Mouse (Mus musculus): ENCODE results near the gene Gls2.
"Not testable (repeated sequence)": the region's sequence is repeated elsewhere in the genome, so short reads cannot be mapped to it uniquely, and the experiment has no call there.

Gls2 gene

DNA sequence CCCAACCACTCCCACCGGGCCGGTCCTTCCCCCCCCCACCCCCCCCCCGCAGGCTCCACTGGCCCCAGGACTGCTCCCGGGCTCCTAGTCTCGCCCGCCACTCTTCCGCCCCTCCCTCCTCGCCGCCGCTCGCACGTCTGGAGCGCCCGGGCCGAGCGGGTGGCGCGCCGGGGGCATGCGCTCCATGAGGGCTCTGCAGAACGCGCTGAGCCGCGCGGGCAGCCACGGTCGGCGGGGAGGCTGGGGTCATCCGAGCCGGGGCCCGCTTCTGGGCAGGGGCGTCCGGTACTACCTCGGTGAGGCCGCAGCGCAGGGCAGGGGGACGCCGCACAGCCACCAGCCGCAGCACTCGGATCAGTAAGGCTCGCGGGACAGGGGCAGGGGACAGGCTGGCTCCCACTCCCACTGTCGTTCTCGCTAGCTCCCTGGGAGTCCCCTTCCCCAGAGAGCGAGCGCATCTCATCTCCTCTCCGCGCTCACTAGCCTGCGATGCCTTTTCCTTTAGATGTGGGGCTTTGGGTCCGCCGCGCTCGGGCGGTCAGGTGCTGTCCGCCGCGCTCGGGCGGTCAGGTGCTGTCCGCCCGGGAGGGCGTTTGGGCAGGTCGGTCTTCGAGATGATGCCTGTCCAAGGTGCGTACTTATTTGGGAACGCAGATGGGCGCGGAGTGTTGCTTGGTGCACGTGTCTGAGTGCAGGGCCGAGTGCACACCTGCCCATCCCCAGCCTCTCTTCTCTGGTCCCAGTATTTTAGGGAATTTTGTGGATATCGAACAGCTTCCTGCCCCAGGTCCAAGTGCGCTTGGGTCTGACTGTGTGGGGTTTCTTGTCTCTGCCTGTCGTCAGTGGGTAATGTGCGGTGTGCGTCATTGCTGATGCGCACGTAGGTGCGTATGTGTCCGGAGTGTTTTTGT lies 549 bp downstream of the Gls2 start:
- no peak for DNase-seq

DNA sequence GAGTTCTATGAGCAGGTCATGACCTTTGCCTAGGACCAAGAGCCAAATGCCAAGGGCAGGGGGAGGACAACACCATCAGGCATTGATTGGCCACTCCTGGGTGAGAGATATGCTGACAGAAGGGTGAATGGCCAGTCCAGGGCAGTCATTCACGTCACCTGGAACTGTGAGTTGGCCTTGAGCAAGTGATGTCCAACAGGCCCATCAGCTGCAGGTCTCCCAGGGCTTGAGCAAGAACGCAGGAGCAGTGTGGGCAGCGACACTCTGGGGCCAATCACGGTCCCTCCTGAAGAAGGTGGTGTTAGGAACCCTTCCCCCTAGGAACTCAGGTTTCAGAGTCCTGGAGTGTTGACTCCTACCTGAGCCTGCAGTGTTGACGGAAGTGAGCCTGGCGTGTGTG lies 7.6 kb downstream of the Gls2 start:
- DNase-seq = no peak

DNA sequence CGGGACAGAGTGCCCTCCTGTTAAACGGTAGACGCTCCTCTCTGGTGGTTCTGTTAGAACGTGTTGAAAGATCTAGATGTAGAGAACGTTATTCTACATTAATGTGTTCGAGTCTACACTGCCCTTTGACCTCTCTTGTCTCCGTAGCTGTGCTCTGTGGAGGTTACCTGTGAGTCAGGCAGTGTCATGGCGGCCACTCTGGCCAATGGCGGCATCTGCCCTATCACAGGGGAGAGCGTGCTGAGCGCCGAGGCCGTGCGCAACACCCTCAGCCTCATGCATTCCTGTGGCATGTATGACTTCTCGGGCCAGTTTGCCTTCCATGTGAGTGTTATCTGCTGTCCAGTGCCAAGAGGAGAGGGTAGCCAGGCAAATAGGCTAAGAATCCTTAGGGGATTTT lies 10.7 kb downstream of the Gls2 start:
- no peak for DNase-seq

DNA sequence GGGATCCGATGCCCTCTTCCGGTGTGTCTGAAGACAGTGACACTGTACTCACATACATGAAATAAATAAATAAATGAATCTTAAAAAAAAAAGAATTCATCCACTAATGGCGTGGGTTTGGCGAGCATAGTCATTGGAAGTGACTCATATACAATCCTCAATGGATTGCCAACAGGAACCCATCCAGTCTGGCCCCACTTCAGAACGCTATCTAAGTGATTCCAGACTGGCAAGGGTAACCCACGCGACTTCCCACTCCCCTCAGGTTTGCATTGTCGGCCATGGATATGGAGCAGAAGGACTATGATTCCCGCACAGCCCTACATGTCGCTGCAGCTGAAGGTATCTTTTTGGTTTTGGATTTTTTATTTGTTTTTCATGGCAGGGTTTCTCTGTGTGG lies 14.1 kb downstream of the Gls2 start:
- no peak for DNase-seq

DNA sequence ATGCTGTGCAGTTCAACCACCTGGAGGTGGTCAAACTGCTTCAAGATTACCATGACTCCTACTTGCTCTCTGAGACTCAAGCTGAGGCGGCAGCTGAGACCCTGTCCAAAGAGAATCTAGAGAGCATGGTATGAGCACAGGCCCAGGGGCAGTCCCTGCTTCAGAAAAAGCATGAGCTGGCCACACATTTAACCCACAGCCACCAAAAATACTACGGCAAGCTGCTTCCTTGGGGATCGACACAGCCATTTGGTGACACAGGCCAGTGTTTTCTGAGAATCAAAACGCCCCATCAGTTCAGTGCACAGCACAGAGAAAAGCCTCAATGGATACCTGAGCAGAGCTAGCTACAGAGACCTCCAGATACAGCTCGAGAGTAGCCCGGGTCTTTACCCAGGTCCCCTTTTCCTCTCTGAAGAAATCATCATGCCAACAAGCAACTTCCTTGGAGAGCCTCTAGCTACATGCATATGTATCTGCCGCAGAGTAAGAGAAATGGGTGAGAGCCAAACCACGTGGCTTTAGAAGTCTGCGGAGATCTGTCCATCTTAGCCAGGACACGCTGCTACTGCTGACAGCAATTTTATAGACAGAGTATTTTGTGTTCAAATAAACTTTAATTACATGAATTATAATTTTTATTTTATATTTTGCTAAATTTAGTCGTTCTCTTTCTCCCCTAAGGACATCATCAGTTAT lies 15.2 kb downstream of the Gls2 start:
- no peak for DNase-seq

DNA sequence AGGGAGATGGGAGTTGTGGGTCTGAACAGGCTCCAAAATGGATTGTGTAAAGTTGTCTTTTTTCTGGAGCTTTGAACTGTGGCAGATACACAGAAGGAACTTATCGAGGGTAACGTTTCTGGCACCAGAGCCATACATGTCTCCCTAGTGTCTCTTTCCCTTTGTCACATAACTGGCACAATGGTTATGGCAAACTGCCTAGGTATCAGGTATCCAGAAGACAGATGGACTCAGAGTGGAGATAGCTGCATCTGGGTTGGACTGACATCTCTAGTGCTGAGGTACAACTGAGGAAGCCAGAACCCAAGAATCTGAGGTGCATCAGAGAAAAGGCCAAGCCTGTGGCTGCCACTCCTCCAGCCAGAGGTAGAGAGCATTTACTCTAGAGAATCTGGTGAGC lies 15.9 kb downstream of the Gls2 start:
- DNase-seq = no peak

DNA sequence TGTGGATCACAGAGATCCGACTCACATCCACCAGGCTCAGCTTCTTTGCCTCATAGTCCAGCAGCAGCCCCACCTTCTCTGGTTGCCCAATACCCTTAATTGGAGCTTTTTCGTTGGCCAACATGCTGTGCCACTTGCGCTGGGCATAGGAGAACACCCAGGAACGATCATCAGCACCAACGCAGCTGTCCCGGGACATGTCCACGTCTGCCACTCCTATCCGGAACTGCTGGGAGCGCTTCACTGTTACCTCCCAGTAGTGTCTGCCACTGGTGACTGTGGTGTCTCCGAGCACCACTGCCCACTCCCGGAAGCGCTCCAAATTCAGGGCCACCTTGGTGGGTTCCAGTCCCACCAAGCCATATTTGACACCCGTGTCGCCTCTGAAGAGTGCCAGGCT lies 16.7 kb downstream of the Gls2 start:
- DNase-seq = peak; percentile 14 to 28

DNA sequence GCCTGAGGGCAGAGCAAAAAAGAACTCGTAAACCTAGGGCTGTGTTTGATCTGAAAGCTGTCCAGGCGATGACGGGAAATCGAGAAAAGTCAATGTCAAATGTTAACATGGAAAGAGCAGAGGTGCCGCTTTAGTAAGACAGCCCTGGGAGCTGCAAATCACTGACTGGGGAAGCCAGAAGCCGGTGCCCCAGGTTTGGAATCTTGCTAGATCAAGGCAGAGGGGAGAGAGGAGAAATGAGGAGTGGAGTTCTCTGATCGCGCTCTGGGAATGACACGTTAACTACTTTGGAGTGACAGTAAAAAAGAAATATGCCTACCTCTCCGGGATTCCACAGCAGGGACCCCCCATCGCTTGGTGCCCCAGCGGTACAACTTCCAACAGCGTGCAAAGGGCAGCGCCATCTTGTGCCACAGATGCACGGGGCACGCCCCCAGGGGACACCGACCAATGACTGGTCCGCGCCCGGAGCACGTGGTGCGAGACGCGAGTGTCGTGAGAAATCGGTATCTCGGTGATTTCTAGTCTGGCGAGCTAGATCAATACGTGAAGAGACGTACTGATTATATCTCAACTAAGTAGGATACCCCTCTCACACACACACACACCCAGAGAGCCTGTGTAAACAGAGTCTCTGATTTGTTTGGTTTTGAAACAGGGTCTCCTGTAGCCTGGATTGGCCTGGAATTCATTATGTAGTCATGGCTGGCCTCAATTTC lies 17.3 kb downstream of the Gls2 start, which contains the start of gene Spryd4:
Spryd4 (minus strand) TSS at position 418 of the 719 bp plus-strand sequence.
- peak; percentile 85 to 88 for DNase-seq

DNA sequence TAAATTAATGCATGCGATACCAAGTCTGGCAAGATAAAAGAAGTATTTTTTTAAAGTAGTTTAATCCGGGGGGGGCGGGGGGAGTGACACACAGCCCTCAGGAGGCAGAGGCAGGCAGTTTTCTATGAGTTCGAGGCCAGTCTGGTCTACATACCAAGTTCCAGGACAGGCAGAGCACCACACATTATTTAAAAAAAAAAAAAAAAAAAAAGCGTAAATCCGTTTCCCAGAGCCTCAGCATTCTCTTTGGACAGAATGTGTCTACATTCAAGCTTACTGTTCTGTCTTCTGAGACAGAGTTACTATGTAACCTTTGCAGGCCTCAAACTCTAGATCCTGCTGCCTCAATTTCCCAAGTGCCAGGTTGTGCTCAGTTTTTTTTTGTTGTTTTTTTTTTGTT lies 17.9 kb downstream of the Gls2 start:
- no peak for DNase-seq

DNA sequence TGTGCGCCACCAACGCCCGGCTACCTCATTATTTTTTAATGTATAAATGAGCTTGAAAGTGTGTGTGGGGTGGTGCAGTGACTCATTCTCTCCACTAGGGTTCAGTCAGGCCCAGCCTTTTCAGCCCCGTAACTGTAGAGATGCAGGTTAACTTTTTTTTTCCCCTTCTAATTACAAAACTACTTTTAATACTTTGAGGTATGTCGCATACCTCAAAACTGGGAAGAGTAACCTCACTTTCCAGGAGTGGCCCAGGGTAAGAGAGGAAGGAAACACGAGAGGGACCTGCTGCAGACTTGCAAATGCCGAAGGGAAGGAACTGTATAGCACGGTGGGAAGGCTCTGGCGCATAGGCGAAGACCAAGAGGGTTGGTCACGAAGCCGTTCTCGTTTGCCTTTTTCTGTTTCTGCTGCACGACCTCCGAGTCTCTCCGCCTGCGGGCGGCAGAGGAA lies 18.6 kb downstream of the Gls2 start:
- DNase-seq = peak; percentile 64 to 65

DNA sequence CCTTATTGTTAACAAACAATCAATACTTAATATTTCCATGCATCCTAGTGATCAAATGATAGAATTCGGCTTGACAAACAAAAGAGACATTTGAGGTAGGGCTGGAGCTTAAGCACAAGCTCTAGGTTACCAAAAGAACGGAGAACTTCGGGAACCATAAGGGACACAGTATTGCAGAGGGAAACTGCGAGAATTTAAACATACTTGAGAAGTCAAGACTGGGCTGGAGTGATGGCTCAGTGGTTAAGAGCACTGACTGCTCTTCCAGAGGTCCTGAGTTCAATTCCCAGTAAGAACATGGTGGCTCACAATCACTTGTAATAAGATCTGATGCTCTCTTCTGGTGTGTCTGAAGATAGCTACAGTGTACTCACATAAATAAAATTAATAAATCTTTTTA lies 19.9 kb downstream of the Gls2 start:
- not testable (repeated sequence) for DNase-seq

DNA sequence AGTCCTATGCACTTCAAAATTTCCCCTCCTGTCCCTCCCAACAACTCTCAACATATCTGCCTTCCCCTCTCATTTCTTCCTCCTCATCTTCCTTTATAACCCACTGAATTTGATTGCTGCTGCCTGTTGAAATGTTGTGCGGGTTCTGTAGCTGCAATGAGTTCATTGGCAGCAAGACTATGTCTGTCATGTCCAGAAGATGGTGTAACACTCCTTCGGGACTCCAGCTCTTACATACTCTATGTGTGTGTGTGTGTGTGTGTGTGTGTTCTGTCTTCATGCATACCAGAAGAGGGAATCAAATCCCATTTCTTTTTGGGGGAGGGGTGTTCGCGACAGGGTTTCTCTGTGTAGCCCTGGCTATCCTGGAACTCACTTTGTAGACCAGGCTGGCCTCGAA lies 20.7 kb downstream of the Gls2 start:
- no peak for DNase-seq

DNA sequence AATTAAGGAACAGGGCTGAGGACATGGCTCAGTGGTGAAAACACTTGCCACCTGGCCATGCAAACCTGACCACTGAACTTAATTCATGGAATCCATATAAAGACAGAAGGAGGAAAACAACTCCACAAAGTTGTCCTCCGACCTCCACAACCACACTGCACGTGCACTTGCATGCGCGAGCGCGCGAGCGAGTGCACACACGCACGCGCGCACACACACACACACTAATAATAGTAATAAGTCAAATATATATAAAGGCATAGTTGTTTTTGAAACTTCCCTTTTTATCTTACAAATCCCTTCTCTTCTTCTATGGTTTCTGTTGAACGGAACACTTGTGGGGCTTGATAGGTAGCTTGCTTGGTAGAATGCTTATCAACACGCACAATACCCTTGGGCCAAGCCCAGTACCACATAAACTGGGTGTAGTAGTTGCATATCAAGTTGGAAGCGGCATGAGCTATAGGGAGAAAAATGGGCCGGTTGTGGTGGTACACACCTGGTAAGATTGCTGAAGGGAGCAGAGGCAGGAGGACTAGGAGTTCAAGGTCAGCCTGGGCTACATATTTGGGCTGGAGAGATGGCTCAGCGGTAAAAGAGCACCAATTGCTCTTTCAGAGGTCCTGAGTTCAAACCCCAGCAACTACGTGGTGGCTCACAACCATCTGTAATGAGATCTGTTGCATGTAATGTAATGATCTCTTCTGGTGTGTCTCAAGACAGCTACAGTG lies 24.3 kb downstream of the Gls2 start:
- DNase-seq = no peak

DNA sequence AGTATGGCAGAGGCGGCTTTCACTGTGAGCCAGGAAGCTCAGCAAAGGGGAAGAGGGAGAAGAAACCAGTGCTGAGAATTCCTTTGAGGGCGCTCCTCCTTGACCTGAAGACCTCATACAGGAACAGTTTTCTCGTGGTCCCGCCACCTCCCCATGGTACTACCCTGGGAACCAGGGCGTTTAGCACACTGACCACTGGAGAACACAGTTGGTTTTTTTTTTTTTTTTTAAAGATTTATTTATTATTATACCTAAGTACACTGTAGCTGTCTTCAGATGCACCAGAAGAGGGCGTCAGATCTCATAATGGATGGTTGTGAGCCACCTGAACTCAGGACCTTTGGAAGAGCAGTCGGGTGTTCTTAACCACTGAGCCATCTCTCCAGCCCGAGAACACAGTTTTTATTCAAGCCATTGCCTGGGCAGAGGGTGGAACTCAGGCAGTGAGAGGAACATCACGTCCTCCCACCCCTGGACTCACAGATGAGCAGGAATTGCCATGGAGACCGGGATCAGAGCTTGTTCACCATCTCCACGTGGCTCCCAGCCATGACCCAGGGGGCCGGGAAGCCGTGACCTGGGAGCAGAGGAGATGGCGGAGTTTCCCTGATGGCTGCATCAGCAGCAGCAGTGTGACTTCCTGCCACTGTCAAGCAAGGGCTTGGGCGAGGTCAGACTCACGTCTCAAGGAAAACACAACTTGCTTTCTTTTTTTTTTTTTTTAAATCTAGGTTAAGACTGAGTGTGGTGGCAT lies 27.5 kb downstream of the Gls2 start:
- DNase-seq = no peak

DNA sequence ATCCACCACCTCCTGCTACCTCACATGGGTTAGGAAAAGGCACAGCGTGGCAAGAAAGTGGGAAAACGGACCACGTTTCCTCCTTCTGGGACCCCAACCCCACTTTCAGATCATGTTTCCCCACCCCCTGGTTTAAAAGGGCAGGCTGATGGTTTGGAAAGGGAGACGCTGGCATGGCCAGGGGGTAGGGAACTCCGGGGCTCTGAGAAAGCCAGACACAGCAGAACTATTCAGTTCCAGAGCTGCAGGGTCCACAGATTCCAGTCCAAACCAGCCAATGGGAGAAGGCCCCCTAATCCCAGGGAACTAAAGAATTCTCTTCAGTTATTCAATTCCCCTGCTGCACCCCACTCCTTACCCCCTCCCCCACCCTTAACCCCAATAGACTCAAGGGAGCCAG lies 30.8 kb downstream of the Gls2 start:
- no peak for DNase-seq

DNA sequence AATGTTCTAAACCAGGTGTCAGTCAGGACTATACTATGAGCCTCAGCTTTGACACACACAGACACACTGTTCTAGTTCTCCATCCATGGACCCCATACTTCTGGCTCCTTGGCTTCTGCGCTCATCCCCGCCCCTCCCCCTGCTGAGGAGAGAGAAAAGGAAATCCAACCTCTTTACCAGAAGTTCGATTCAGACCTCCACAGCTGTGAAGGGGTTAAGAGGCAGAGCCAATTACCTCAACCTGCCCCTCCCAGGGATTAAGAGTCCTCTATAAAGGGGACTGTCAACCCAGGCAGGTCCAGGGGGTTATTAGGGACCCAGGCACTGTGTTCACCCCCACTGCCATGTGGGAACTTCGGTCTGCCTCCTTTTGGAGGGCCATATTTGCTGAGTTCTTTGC lies 31.3 kb downstream of the Gls2 start, which contains the start of gene Mip:
Mip (plus strand) TSS at position 301 of the 400 bp plus-strand sequence.
- no peak for DNase-seq

DNA sequence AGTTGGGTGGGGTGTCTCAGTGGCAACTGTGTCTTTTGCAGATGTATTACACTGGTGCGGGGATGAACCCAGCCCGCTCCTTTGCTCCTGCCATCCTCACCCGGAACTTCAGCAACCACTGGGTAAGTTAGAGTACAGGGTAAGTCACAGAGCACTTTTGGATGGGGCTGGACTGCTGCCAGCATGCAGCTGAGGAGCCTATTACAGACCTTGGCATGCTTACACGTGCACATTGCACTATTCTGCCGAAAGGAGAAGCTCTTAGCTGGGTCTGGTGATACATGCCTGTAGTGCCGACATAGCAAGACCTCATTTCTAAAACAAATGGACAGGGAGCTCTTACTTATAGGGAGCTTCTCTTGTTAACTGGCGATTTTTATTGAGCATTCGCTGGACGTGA lies 33.3 kb downstream of the Gls2 start:
- DNase-seq = no peak

DNA sequence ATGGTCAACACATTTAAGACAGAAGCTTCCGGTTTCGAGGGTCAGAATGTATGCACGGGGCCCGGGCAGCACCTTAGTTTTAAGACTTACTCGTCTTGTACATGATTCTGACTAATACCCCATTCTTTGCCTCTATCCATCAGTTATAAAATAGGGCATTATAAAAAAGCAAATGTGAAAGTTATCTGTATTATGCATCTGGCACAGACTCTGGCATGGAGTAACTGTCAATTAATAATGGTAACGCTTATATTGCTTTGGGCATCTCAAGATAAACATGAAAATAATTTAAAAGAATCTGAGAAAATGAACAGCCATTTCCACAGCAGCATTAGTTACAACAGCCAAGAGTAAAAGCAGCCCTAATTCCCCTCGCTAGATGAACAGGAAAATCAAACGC lies 33.8 kb downstream of the Gls2 start:
- DNase-seq = no peak

DNA sequence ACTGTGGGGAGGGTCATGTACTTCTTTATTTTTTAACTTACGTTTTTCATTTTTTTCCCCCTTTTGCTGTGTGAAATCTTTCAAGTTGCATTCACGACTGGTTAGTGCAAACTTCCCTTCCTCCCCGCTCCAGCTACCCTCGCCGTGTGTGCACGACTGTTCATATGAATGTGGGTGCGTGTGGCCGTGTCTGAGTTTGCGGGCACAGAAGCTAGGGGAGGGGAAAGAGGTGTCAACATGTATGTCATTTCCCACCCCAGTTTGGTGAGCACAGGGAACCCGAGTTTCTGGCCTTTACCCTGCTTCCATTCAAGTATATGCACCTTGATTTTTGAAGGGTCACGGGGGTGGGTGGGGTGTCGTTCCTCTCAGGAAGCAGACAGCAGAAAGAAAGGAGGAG lies 36.3 kb downstream of the Gls2 start:
- DNase-seq = peak; percentile 19 to 36

DNA sequence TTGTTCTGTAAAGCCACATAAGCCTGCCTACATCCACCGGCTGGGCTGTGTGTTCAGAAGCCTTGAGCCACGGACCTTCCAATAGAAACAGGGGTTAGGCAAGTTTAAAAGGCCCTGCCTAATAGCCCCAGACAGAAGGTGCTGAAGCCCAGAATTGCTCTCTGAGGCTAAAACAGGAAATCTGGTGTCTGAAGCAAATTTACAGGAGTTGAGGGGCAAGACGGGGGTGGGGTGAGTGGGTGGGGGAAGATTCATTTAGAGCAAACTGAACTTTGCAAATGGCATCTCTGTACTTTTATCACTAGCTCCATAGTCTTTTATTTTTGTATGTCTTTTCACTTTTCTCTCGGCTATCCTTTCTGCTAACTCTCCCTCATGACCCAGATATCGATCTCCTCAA lies 36.9 kb downstream of the Gls2 start:
- peak in 1 of 2 experiments; percentile 13 for DNase-seq

DNA sequence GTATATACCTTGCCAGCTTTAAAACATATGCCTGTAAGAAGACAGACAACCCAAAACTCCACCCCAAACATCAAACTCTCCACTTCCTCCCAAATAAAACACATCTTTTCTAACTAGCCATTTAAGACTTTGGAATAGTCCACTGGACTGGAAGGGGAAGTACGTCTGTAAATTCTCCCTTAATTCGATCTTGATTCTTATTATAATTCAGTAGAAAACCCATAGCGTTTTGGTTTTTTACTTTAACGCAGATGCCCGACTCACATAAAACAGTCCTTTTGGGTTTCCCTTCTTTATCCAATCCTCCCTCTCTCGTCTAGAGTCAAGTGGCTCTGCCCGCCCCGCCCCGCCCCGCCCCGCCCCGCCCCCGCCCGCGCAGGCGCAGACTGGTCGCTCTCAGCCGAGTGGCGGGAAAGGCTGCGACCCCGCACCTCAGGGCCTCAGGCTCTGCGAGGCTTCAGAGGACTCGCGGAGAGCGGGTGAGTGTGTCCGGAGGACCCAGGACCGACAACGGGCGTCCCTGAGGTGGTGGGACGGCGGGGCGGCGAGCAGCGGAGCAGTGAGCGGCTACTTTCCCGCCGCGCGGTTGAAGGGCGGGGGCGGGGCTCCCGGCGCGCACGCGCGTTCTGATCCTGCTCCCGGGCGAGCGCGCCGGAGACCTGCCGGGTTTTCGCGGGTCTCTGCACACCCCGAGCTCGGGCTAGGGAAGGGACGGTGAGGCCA lies 37.6 kb downstream of the Gls2 start, which contains the start of gene Timeless:
Timeless (plus strand) TSS at position 369 of the 723 bp plus-strand sequence.
- DNase-seq = peak; percentile 91 to 92

Measured in thymus, postnatal 36 days (tissue).